Mouse (Mus musculus) megakaryocyte progenitor cell, adult 5-6 weeks (primary cell): Measurements from ENCODE around the gene Ncs1. TPM values are rescaled to one million over a fixed set of nuclear protein-coding genes. Genes with fewer than 3 reads are reported as not detected.

Source experiments
- ATAC-seq: replicated peaks from 2 replicates; pipeline ENCODE4 v1.8.0; 2016; ENCODE audit warnings: mild to moderate bottlenecking, moderate TSS enrichment, inconsistent platforms; ENCODE audit not compliant: poor library complexity
- total RNA-seq, 2 experiments: library from RNA; stranded (forward) in 1 of 2; stranded (reverse) in 1 of 2; fragments of 157-497, 149-512 nt in 1 of 2; fragments of 200-1000 nt in 1 of 2; gene quantifications; 2 replicates each; pipeline versions ENCODE4 v1.2.3 to v1.2.4; 2015 to 2017

Ncs1 gene
- total RNA-seq, 2 experiments from 2014 or later = 1.7 to 2.3 TPM

- ATAC-seq = no peak
These were observed 4.0 kb upstream of the Ncs1 start for GRCm38 (mm10) chr2:31241639-31242038.

GRCm38 (mm10) chr2:31244216-31244615, 1.4 kb upstream of the Ncs1 start:
- ATAC-seq = no peak

GRCm38 (mm10) chr2:31245051-31245450, 572 bp upstream of the Ncs1 start:
- no peak for ATAC-seq

GRCm38 (mm10) chr2:31246251-31246971, 788 bp downstream of the Ncs1 start:
- ATAC-seq = no peak

GRCm38 (mm10) chr2:31248856-31249255, 3.2 kb downstream of the Ncs1 start:
- no peak for ATAC-seq

- no peak for ATAC-seq
These were observed 6.5 kb downstream of the Ncs1 start for GRCm38 (mm10) chr2:31252167-31252566.

GRCm38 (mm10) chr2:31253463-31253862, 7.8 kb downstream of the Ncs1 start:
- ATAC-seq = no peak

GRCm38 (mm10) chr2:31254806-31255205, 9.2 kb downstream of the Ncs1 start:
- ATAC-seq = no peak

GRCm38 (mm10) chr2:31255952-31256938, 10.6 kb downstream of the Ncs1 start:
- ATAC-seq = peak; percentile 94

GRCm38 (mm10) chr2:31257096-31257495, 11.5 kb downstream of the Ncs1 start:
- ATAC-seq = no peak

GRCm38 (mm10) chr2:31258609-31259366, 13.2 kb downstream of the Ncs1 start:
- ATAC-seq = peak; percentile 70

- no peak for ATAC-seq
These were observed 13.8 kb downstream of the Ncs1 start for GRCm38 (mm10) chr2:31259367-31259920.

GRCm38 (mm10) chr2:31260549-31260948, 14.9 kb downstream of the Ncs1 start:
- no peak for ATAC-seq

- no peak for ATAC-seq
These were observed 17.4 kb downstream of the Ncs1 start for GRCm38 (mm10) chr2:31263039-31263461.

- ATAC-seq = no peak
These were observed 18.2 kb downstream of the Ncs1 start for GRCm38 (mm10) chr2:31263746-31264378.

GRCm38 (mm10) chr2:31267447-31267846, 21.8 kb downstream of the Ncs1 start:
- ATAC-seq = no peak

- ATAC-seq = 0 out of 2 replicates have a peak, but pooled peaks have one; percentile 20
These were observed 23.0 kb downstream of the Ncs1 start for GRCm38 (mm10) chr2:31268631-31269030.

GRCm38 (mm10) chr2:31269188-31269587, 23.6 kb downstream of the Ncs1 start:
- ATAC-seq = no peak

GRCm38 (mm10) chr2:31269847-31270246, 24.2 kb downstream of the Ncs1 start:
- ATAC-seq = no peak

GRCm38 (mm10) chr2:31270470-31270869, 24.8 kb downstream of the Ncs1 start:
- ATAC-seq = 0 out of 2 replicates have a peak, but pooled peaks have one; percentile 34
